Mouse (Mus musculus) Patski (cell line): ENCODE data around the gene Slc24a2. TPM values are rescaled to one million over a fixed set of nuclear protein-coding genes. Genes with fewer than 3 reads are reported as not detected.

Experiments
- ATAC-seq: fragments of 100-300 bp; one replicate; pipeline ENCODE4 v1.8.0; 2021
- CTCF ChIA-PET: fragments of 350-600 bp; sonication (Branson Sonifier 250); formaldehyde crosslinking; loops from one replicate; lab custom pipeline; 2022; ENCODE audit warnings: inconsistent platforms; lab: Charles Lee
- POLR2A ChIA-PET: fragments of 350-600 bp; sonication (Branson Sonifier 250); formaldehyde crosslinking; loops from one replicate; lab custom pipeline; 2022; ENCODE audit warnings: antibody characterized with exemption, inconsistent platforms; lab: Charles Lee
- DNase-seq: peaks from one replicate; pipeline ENCODE4 v3.0.0-alpha.2; 2011; ENCODE audit warnings: low read depth, low spot score
- H3K27me3 ChIP-seq: fragments of 371-371 bp; one replicate; pipeline ENCODE4 v1.5.1; 2021
- CTCF ChIP-seq: fragments of 100-300 bp; IDR thresholded peaks from one replicate; pipeline ENCODE4 v1.5.1; 2021
- in situ Hi-C: fragments of 300-500 bp; cut with MboI; formaldehyde crosslinking; loops from 3 replicates; pipeline ENCODE4 v1.11.1; 2018; ENCODE audit warnings: low pct_unique_long_range_greater_than_20kb, mixed read lengths
- polyA plus RNA-seq: library from polyadenylated mRNA; unstranded; gene quantifications from one replicate; pipeline ENCODE4 v1.2.3, GENCODE M21; 2021

Gene Slc24a2
- polyA plus RNA-seq = not detected

GRCm38 (mm10) chr4:87229960-87230551 lies at the start of gene Slc24a2:
TSS of gene Slc24a2 (minus strand) at chr4:87230477.
- DNase-seq = no peak
- peaks cover 21% of the 10 kb centered on the region for H3K27me3 ChIP-seq
- in situ Hi-C loops = no loop called here
- ChIA-PET POLR2A (no interaction called here), CTCF (no interaction called here)
- no peak for TF ChIP-seq CTCF
- no peak for ATAC-seq

DNA sequence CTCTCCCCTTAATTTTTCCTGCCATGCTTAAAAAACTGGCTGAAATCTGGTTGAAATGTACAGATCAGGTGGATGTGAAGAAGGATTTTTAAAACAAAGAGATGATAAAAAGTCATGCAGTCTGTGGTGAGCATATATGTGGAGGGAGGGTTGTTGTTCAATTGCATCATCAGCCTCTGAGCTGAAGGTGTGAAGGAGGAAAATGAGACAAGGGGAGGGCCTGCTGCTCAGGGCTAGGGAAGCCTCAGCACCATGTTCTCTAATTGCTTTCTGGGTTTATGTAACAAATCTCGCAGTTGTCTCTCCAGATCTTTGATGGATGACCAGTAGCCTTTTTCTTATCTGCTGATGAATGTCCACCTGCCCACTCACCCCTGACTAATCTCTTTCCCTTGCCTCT lies 44.5 kb upstream of the Slc24a2 start:
- ATAC-seq (no peak), DNase-seq (no peak)
- ChIA-PET POLR2A (no interaction called here), CTCF (no interaction called here)
- H3K27me3 ChIP-seq = peaks cover 4% of the 10 kb centered on the region
- in situ Hi-C loops = no loop called here
- no peak for TF ChIP-seq CTCF

DNA sequence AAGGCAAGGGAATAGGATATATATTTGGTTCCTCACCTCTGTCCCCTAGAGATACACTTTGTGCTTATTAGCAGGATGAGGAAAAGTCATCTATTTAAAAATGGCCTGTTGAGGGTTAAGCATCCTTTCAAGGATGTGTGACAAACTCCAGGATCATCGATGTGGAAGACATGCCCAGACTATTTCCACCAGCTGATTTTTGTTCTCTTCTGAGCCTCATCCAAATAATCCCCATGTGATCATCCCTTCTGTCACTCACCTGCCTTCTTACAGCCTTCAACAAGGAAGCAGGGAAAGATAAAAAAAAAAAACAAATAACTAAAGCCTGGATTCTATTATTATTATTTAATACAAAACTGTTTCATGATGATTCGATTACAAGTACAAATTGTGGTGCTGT lies 44.0 kb upstream of the Slc24a2 start:
- peaks cover 7% of the 10 kb centered on the region for H3K27me3 ChIP-seq
- in situ Hi-C loops = no loop called here
- POLR2A ChIA-PET = no interaction called here
- ATAC-seq (no peak), DNase-seq (no peak)
- CTCF ChIA-PET = no interaction called here
- TF ChIP-seq CTCF = no peak

- ATAC-seq (no peak), DNase-seq (no peak)
- no peak for TF ChIP-seq CTCF
- ChIA-PET CTCF (no interaction called here), POLR2A (no interaction called here)
- in situ Hi-C loops = no loop called here
- peaks cover 3% of the 10 kb centered on the region for H3K27me3 ChIP-seq
Measured at GRCm38 (mm10) chr4:87273476-87273875, 43.2 kb upstream of the Slc24a2 start.

GRCm38 (mm10) chr4:87229224-87229959 lies 885 bp downstream of the Slc24a2 start:
- in situ Hi-C loops = no loop called here
- ATAC-seq (no peak), DNase-seq (no peak)
- TF ChIP-seq CTCF = no peak
- POLR2A ChIA-PET = no interaction called here
- H3K27me3 ChIP-seq = peaks cover 19% of the 10 kb centered on the region
- CTCF ChIA-PET = no interaction called here

GRCm38 (mm10) chr4:87221586-87221985 lies 8.7 kb downstream of the Slc24a2 start:
- ChIA-PET CTCF (no interaction called here), POLR2A (no interaction called here)
- peaks cover 5% of the 10 kb centered on the region for H3K27me3 ChIP-seq
- DNase-seq = no peak
- in situ Hi-C loops = no loop called here
- no peak for TF ChIP-seq CTCF
- no peak for ATAC-seq

GRCm38 (mm10) chr4:87218196-87218595 lies 12.1 kb downstream of the Slc24a2 start:
- TF ChIP-seq CTCF = no peak
- ATAC-seq = no peak
- ChIA-PET POLR2A (no interaction called here), CTCF (no interaction called here)
- no peak for DNase-seq
- peaks cover 3% of the 10 kb centered on the region for H3K27me3 ChIP-seq
- in situ Hi-C loops = no loop called here

GRCm38 (mm10) chr4:87211344-87211978 lies 18.8 kb downstream of the Slc24a2 start:
- ChIA-PET CTCF (interaction anchor here (0.7 kb wide), 1 partner anchor 10 kb away, joined by 3 read pairs; no protein-coding TSS in a partner anchor), POLR2A (no interaction called here)
- ATAC-seq (no peak), DNase-seq (no peak)
- no peak for TF ChIP-seq CTCF
- in situ Hi-C loops = no loop called here
- peaks cover 7% of the 10 kb centered on the region for H3K27me3 ChIP-seq

DNA sequence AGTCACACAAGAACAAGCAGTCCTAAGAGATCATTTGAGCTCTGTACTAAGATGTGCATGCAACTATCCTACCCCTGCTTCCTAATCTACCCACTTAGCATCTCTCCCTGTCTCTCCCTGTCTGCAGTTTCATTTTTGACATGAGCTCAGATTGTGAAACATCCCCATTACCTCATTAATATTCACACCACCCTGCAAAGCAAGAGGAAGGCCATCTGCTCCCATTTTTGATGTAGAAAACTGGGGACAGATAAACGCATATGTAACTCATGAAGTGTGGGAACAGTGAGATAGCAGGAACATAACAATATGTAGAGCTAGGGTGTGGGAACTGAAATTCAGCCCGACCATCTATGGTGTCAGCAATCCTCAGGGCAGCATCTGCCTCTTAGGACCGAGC lies 19.7 kb downstream of the Slc24a2 start:
- ATAC-seq (no peak), DNase-seq (no peak)
- ChIA-PET POLR2A (no interaction called here), CTCF (no interaction called here)
- no peak for TF ChIP-seq CTCF
- in situ Hi-C loops = no loop called here
- H3K27me3 ChIP-seq = peaks cover 5% of the 10 kb centered on the region

DNA sequence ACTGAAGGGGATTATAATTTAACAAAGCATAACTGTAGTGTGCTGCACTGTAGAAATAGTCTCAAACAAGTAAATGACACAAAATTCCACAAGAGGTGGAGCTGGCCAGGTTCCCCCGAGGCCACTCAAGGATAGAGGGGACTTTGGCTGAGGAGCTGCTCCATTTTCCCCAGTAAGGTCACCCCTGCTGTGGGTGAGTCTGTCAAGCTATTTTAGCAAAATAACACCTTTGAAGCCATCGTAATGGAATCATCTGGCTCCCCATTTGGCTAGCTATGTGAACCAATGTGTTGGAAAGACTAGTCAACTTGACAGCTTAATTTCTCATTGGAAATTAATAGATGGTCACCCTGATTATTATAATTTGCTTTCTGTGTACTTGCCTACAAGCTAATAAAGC lies 28.2 kb downstream of the Slc24a2 start:
- in situ Hi-C loops = no loop called here
- POLR2A ChIA-PET = interaction anchor here (0.7 kb wide), 1 partner anchor 754 kb away, joined by 3 read pairs; no protein-coding TSS in a partner anchor
- DNase-seq (no peak), ATAC-seq (no peak)
- CTCF ChIA-PET = interaction anchor here (0.5 kb wide), 1 partner anchor 10 kb away, joined by 3 read pairs; no protein-coding TSS in a partner anchor
- no peak for TF ChIP-seq CTCF
- H3K27me3 ChIP-seq = peaks cover 9% of the 10 kb centered on the region

- peaks cover 9% of the 10 kb centered on the region for H3K27me3 ChIP-seq
- in situ Hi-C loops = no loop called here
- ChIA-PET CTCF (no interaction called here), POLR2A (no interaction called here)
- no peak for DNase-seq
- TF ChIP-seq CTCF = no peak
- ATAC-seq = no peak
Measured at GRCm38 (mm10) chr4:87201229-87201628, 29.0 kb downstream of the Slc24a2 start.
